Mouse (Mus musculus) midbrain, embryonic 11.5 days (tissue): ENCODE measurements around the gene Neurl1a. TPM values are rescaled to one million over a fixed set of nuclear protein-coding genes. Genes with fewer than 3 reads are reported as not detected.

ENCODE experiments used
- ATAC-seq: fragments of 200-750 bp; cut with Nextera tagmentation; 2 replicates; pipeline ENCODE4 v1.8.0; 2017; ENCODE audit warnings: moderate TSS enrichment, moderate library complexity; ENCODE audit not compliant: low FRiP score
- DNase-seq: peaks from one replicate; pipeline ENCODE4 v3.0.0; 2015; ENCODE audit warnings: low spot score; ENCODE audit errors: missing footprints
- H3K27ac ChIP-seq: fragments of 300-500 bp; sonication (generic); 2 replicates; pipeline ENCODE4 v1.5.1; 2014; ENCODE audit warnings: low read depth, low read length
- H3K27me3 ChIP-seq: fragments of 300-500 bp; sonication (generic); 2 replicates; pipeline ENCODE4 v1.6.1; 2014; ENCODE audit warnings: mild to moderate bottlenecking, low read length, moderate library complexity, mixed read lengths; ENCODE audit not compliant: control insufficient read depth, insufficient read depth
- H3K36me3 ChIP-seq: fragments of 300-500 bp; sonication (generic); 2 replicates; pipeline ENCODE4 v1.6.1; 2014; ENCODE audit warnings: mild to moderate bottlenecking, low read length, moderate library complexity, mixed read lengths; ENCODE audit not compliant: control insufficient read depth, insufficient read depth
- H3K4me1 ChIP-seq: fragments of 300-500 bp; sonication (generic); 2 replicates; pipeline ENCODE4 v1.6.1; 2014; ENCODE audit warnings: low read length; ENCODE audit not compliant: control insufficient read depth, insufficient read depth
- H3K4me2 ChIP-seq: fragments of 300-500 bp; sonication (generic); 2 replicates; pipeline ENCODE4 v1.6.1; 2014; ENCODE audit warnings: mild to moderate bottlenecking, moderate library complexity
- H3K4me3 ChIP-seq: fragments of 300-500 bp; sonication (generic); 2 replicates; pipeline ENCODE4 v1.5.1; 2014; ENCODE audit warnings: low read depth, low read length
- H3K9ac ChIP-seq: fragments of 300-500 bp; sonication (generic); 2 replicates; pipeline ENCODE4 v1.6.1; 2014; ENCODE audit warnings: low read length
- H3K9me3 ChIP-seq: fragments of 300-500 bp; sonication (generic); 2 replicates; pipeline ENCODE4 v1.6.1; 2016; ENCODE audit warnings: low read length; ENCODE audit not compliant: control insufficient read depth
- WGBS: fragments of 180-500 bp; shearing (Covaris S2); extraction: QIAGEN DNeasy Blood & Tissue Kit; methylation state at CpG from one replicate; pipeline ENCODE4 v1.1.7; 2014; 5-methylcytosine and 5-hydroxymethylcytosine counted together
- polyA plus RNA-seq: library from polyadenylated mRNA; unstranded; fragments of >200 nt; fragmentation: Nextera tagmentation; extraction: Ambion mirVana; gene quantifications from 2 replicates; pipeline ENCODE4 v1.2.1, GENCODE M21; 2014

The Neurl1a gene
- polyA plus RNA-seq, 1 experiment from 2014 or later, result 4.0 TPM

DNA sequence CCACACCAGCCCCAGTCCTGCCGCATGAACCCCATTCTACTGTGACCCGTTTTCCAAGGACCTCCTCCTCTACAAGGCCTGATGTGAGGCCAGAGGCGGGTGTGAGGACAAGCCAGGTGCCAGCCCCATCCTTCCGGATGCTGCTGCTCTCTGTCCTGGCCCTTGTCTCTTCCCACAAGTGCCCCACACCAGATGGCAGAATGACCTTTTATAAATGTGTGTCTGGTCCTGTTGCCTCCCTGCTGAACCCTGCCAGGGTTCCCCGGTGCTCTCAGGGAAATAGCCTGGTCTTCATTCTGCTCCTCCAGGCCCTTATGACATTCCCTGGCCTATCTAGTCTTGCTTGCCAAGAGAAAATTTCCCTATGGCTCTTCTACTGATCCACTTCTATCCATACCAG lies 47.2 kb downstream of the Neurl1a start:
- Histone ChIP-seq H3K36me3 (no peaks in the 10 kb centered on the region), H3K4me2 (no peak overlapping the region), H3K27ac (no peak overlapping the region), H3K9ac (no peak overlapping the region), H3K9me3 (no peaks in the 10 kb centered on the region), H3K4me3 (no peak overlapping the region), H3K4me1 (peaks cover 7% of the 10 kb centered on the region), H3K27me3 (no peaks in the 10 kb centered on the region)
- DNase-seq, result no peak
- ATAC-seq, result no peak
- WGBS, result 93% methylated on average over 5 of the region's 5 CpGs

DNA sequence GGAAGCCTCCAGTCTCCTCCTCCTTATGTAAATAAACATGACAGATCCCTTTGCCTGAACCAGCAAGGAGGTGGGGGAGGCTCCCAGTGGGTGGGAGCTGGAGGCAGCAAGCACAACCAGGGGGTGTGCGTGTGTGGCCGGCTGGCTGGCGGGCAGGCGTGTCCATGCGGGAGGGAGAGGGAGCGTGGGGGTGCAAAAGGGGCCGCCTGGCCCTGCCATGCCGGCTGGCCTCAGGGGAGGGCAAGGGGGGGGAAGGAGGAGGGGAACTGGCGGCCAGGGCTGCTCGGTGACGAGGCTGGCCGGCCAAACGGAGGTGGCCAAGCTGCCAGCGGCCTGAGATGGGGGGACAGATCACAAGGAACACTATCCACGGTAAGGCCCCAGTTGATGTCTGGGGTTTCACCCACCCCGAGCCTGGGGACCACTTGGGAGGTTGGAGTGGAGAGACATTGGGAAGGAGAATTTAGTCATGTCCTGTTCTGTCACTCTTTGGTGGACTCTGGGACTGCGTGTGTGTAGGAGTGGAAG lies 50.2 kb downstream of the Neurl1a start:
- WGBS, result 7% methylated on average over 17 of the region's 17 CpGs
- Histone ChIP-seq H3K27me3 (no peaks in the 10 kb centered on the region), H3K4me2 (peak overlapping the region; percentile 41), H3K27ac (no peak overlapping the region), H3K36me3 (no peaks in the 10 kb centered on the region), H3K4me1 (peaks cover 7% of the 10 kb centered on the region), H3K4me3 (0 out of 2 replicates have a peak overlapping the region, but pooled peaks have one; percentile 4), H3K9me3 (no peaks in the 10 kb centered on the region), H3K9ac (peak overlapping the region; percentile 28; the same call in 1 of the 2 replicates)
- ATAC-seq (peak; percentile 82), DNase-seq (peak; percentile 87)

- Histone ChIP-seq H3K9me3 (no peaks in the 10 kb centered on the region), H3K4me1 (peaks cover 7% of the 10 kb centered on the region), H3K4me3 (no peak overlapping the region), H3K36me3 (no peaks in the 10 kb centered on the region), H3K9ac (no peak overlapping the region), H3K27me3 (no peaks in the 10 kb centered on the region), H3K27ac (no peak overlapping the region), H3K4me2 (no peak overlapping the region)
- DNase-seq (no peak), ATAC-seq (no peak)
- 80% methylated on average over 5 of the region's 5 CpGs for WGBS
Observed at GRCm38 (mm10) chr19:47229461-47229860, 50.8 kb downstream of the Neurl1a start.

DNA sequence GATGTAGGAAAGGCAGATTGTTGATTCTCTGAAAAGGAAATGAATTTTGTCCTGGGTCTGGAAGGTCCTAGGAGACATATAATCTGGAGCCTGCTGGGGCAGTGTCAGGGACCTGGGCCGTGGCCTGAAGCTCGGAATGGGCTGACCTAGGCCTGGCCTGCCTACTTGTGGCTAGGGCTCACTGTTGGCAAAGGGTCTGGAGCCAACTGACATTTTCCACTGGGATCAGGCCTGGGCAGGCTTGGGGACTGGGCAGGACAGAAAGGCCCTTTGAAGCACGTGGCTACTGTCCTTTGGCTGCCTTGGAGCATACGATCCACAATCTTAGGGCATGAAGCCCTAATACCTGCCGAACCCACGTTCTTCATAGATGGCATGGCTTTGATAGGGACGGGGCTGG lies 51.5 kb downstream of the Neurl1a start:
- Histone ChIP-seq H3K9me3 (no peaks in the 10 kb centered on the region), H3K4me3 (no peak overlapping the region), H3K4me2 (no peak overlapping the region), H3K36me3 (no peaks in the 10 kb centered on the region), H3K9ac (no peak overlapping the region), H3K4me1 (peaks cover 7% of the 10 kb centered on the region), H3K27me3 (no peaks in the 10 kb centered on the region), H3K27ac (no peak overlapping the region)
- DNase-seq (no peak), ATAC-seq (no peak)
- WGBS, result 90% methylated on average over 7 of the region's 7 CpGs

- H3K4me3 ChIP-seq, result no peak overlapping the region
- H3K4me1 ChIP-seq, result peaks cover 7% of the 10 kb centered on the region
- WGBS, result 91% methylated on average over 8 of the region's 8 CpGs
- H3K9me3 ChIP-seq, result no peaks in the 10 kb centered on the region
- ATAC-seq (no peak), DNase-seq (no peak)
- no peak overlapping the region for H3K27ac ChIP-seq
- no peak overlapping the region for H3K4me2 ChIP-seq
- H3K27me3 ChIP-seq, result no peaks in the 10 kb centered on the region
- no peak overlapping the region for H3K9ac ChIP-seq
- H3K36me3 ChIP-seq, result no peaks in the 10 kb centered on the region
Observed at GRCm38 (mm10) chr19:47230682-47231081, 52.1 kb downstream of the Neurl1a start.

- Histone ChIP-seq H3K27ac (no peak overlapping the region), H3K4me1 (peaks cover 7% of the 10 kb centered on the region), H3K4me3 (no peak overlapping the region), H3K9ac (no peak overlapping the region), H3K36me3 (no peaks in the 10 kb centered on the region), H3K27me3 (no peaks in the 10 kb centered on the region), H3K9me3 (no peaks in the 10 kb centered on the region), H3K4me2 (no peak overlapping the region)
- DNase-seq (no peak), ATAC-seq (no peak)
- WGBS, result 85% methylated on average over 6 of the region's 6 CpGs
Observed at GRCm38 (mm10) chr19:47231389-47231788, 52.8 kb downstream of the Neurl1a start.

GRCm38 (mm10) chr19:47232077-47232865 lies 53.7 kb downstream of the Neurl1a start:
- 92% methylated on average over 5 of the region's 5 CpGs for WGBS
- Histone ChIP-seq H3K27me3 (no peaks in the 10 kb centered on the region), H3K9ac (no peak overlapping the region), H3K4me2 (no peak overlapping the region), H3K4me1 (peaks cover 7% of the 10 kb centered on the region), H3K4me3 (no peak overlapping the region), H3K36me3 (no peaks in the 10 kb centered on the region), H3K9me3 (no peaks in the 10 kb centered on the region), H3K27ac (no peak overlapping the region)
- DNase-seq (no peak), ATAC-seq (no peak)

DNA sequence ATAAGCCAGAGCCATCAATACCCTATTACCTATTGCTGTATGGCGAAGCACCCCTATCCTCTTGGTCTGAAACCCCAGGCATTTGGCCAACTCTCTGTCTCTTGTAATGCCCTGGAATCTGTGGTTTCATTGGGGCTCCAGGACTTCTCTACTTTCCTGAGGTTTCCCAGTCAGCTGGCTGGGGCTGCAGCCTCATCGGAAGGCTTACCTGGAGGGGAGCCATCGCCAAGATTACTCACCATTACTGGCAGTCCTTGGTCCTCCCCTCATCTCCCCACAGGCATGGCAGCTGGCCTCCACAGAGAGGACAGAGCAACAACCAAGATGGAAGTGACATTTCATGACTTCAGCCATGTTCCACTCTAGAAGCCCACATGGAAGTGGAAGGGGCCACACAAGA lies 54.5 kb downstream of the Neurl1a start:
- peaks cover 7% of the 10 kb centered on the region for H3K4me1 ChIP-seq
- H3K27ac ChIP-seq, result no peak overlapping the region
- H3K9me3 ChIP-seq, result no peaks in the 10 kb centered on the region
- no peak overlapping the region for H3K4me3 ChIP-seq
- ATAC-seq (no peak), DNase-seq (no peak)
- H3K27me3 ChIP-seq, result no peaks in the 10 kb centered on the region
- H3K9ac ChIP-seq, result no peak overlapping the region
- H3K36me3 ChIP-seq, result no peaks in the 10 kb centered on the region
- H3K4me2 ChIP-seq, result no peak overlapping the region
- WGBS, result 100% methylated on average over 3 of the region's 3 CpGs

DNA sequence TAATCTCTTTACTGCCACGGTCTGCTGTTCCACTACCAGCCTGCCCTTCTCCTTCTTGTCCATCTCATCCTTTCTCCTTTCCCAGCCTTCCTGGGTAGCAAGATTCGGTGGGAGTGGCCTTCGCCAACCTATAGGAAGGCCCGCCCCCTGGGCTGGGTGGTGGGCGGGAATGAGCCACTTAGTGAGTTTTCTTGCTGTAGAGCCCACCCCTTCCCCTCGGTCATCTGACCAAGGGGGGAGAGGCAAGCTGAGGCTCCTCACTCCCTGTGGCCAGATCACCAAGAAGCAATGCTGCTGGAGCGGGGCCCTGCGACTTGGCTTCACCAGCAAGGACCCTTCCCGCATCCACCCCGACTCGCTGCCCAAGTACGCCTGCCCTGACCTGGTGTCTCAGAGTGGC lies 61.5 kb downstream of the Neurl1a start:
- DNase-seq (peak; percentile 87), ATAC-seq (peak; percentile 79)
- Histone ChIP-seq H3K9me3 (no peaks in the 10 kb centered on the region), H3K27me3 (no peaks in the 10 kb centered on the region), H3K9ac (peak overlapping the region; percentile 27; the same call in 1 of the 2 replicates), H3K27ac (no peak overlapping the region), H3K4me2 (peak overlapping the region; percentile 38), H3K4me1 (no peaks in the 10 kb centered on the region; the same call in 1 of the 2 replicates), H3K36me3 (no peaks in the 10 kb centered on the region), H3K4me3 (peak overlapping the region; percentile 21; the same call in 1 of the 2 replicates)
- 28% methylated on average over 12 of the region's 12 CpGs for WGBS
